Mouse (Mus musculus): ENCODE results near the gene Phldb3. TPM values are rescaled to one million over a fixed set of nuclear protein-coding genes. Genes with fewer than 3 reads are reported as not detected.

The Phldb3 gene
- under 1 TPM in 1 of 2 experiments, not detected in 1; 0.21 TPM for total RNA-seq (2021)
- long read RNA-seq, experiment 1: 0 reads
- long read RNA-seq, experiment 2: 0 reads

DNA sequence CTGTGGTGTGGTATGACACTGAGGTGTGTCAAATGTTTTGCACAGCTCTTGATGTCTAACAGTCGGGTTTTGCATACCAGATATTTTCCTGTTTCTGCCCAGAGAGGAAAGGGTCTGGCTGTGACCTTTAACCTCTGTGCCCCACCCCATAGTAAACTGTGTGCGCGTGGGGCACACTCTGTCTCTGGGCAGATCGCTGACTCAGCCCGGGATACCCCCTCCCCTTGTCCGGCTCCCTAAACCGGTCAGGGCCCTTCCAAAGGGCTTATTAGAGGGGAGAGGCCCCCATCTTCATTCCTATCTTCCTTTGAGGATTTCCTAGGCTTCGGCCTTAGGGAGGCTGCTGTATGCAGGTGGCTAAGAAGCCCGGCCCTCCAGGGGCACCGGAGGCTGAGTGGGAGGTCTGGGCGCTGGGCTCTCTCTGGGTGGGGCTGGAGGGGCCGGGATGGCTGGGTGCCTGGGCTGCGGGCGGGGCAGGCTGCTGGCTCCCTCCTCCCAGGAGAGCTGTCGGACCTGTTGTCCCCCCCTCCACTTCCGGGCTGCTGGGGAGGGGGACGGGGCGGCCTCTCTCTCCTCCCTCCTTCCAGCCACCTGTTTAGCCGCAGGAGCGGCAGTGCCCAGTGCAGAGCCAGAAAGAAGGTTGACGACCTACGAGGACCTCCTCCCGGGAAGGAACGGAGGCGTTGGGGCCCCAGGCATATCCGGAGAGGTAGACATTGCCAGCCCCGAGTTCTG is at the start of gene Phldb3:
TSS of gene Phldb3 (plus strand) at position 620 of the 735 bp plus-strand sequence.
- DNase-seq (ENCODE audit: low spot score in 2 of 2): no peak

DNA sequence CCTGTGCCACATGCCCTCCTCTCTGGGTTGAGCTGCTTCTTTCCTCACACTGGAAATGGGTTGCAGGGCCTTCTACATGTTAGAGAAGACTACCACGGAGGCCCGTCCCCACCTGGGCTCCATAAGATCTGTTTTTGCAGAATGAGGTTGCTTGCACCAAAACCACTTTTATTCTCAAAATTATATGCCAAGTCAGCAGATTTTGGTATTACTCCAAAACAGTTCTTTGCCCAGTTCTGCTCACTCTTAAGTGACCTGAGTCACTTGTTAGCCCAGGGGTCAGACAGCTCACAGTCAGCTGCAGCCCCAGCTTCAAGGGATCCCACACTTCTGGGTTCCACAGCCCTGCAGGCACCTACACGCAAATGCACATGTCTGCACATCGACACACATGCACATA is 49.1 kb upstream of the Phldb3 start:
- DNase-seq (ENCODE audit: low spot score in 2 of 2): no peak

DNA sequence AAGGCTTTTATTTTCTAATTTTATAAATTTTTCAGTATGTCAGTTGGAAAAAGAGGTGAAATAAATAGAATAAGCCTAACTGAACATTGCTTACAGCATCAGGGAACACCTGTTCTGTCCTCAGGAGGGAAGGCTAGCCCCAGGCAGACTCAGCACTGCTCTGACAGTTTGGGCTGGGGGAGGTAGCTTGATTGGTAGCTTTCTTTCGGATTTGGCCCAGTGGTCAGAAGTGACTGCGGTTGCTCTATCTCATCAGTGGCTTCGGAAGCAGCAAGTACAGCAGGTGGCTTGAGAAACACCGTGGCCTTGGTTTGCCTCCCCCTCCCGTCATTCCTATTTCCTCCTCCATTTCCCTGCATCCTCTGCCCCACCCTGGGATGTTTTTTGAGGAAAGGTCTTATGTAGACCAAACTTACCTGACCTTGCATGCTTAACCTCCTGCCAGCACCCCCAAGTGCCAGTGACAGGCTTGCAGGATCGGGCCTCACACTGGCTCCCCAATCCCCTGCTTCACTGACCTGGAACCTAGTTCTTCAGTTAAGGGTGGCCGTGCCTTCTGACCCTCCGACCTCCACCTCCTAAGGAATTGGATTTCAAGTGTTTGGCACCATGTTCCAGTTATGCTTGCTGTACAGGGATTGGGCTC is 47.2 kb upstream of the Phldb3 start:
- DNase-seq (ENCODE audit: low spot score in 2 of 2): no peak

DNA sequence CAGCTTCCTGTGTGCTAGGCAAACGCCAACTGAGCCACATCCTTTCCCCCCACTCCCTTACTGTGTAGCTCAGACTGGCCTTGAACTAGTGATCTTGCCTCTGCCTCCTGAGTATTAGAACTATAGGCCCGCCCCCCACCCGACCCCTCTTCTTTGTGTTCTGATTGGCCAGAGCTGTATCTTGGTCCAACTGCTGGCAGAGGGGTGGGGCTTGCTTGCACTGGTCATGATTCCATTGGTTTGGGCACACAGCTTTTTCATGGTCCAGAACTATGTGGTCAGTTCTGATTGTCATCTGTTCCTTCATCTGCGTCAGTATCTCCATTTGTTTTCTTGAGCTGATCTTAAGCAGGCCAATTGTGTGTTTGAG is 46.7 kb upstream of the Phldb3 start:
- no peak for DNase-seq (ENCODE audit: low spot score in 2 of 2)

DNA sequence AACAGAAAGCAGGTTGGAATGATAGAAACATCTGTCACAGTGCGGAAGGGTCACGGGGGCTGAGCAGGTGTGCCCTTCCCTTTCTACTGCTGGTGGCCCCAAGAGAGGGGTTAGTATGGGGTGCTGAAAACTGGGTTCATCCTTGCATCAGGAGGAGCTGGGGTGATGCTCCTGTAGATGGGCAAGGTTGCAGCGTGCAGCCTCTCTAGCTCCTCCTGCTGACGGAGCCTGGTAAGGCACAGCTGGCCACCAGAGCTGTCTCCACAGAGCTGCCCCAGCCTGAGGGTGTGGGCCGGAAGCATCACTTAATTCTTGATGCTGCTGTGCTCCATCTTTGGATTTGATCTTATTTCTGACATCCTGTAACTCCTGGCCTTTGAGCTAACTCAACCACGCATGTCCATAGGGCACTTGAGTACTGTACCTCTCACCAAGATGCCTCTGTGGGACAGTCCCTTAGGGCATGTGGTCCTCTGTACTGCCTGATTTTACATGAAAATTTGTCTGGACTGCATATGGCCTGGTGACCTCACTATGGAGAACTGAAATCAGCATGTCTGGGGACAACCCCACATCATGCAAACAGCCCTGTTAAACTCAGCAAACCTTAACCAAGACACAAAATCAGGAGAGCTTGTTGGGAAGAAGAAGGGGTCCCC is 45.8 kb upstream of the Phldb3 start:
- DNase-seq (ENCODE audit: low spot score in 2 of 2): peak; percentile 69 to 83

DNA sequence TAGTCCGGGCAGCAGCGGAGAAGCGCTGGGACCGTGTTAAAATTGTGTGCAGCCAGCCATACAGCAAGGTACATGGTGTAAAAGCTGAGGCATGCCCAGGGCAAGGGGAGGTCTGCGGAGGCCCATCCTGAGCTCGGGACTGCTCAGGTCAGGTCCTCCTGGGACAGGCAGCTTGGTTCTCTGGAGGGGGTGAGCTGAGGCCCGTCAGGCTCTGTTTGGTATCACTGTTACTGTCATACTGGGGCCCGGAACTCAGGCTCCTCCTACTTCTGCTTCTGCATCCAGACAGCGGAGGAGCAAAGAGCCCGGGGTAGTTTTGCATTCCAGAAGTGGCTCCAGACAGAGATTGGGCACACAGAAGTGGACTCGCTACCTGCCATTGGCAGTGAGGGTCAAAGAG is 44.9 kb upstream of the Phldb3 start:
- no peak for DNase-seq (ENCODE audit: low spot score in 2 of 2)

DNA sequence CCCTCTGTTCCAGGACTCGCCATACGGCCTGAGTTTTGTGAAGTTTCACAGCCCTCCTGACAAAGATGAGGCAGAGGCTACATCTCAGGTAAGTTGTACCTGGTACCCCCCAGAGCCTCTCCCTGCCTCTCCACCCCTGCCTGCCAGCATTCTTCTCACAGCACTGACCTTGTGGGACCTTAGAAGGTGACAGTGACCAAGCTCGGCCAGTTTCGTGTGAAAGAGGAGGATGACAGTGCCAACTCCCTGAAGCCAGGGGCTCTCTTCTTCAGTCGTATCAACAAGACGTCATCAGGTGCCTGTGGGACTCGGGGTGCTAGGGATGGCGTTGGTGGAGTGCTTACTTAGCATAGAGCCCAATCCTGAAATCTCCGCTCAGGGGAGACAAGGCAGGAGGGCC is 44.4 kb upstream of the Phldb3 start:
- no peak for DNase-seq (ENCODE audit: low spot score in 2 of 2)

DNA sequence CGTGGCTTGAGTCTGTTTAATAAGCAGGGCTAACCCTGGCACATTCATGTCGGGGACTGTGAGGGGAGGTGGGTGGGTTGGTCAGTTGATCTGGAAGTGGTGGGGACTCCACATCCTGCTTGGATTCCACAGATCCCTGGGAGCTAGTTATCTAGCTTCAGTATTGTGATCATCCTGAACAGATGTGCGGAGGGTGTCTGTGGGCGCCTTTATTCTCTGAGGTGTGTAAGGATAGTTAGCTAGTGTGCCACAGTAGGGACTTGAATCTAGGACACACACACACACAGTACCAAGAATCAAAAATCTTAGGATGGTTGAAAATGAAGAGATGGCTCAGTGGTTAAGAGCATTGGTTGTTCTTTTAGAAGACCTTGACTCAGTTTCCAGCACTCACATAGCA is 42.1 kb upstream of the Phldb3 start:
- DNase-seq (ENCODE audit: low spot score in 2 of 2): no peak

DNA sequence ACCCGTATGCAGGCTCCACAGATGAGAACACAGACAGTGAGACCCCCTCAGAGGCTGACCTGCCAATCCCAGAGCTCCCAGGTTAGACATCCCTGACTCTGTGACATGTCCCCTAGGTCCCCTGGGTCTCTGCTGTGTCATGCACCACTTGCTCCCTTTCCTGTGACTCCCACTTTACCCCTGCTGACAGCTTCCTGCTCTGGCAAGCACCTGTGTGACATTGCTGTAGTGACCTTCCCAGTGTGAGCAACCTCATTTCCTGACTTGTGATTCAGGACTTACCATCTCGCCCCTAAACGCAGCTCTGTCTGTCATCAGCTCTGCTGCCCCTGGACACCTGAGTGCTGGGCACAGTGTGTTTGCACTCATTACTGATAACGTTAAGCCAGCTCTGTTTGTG is 39.5 kb upstream of the Phldb3 start:
- DNase-seq (ENCODE audit: low spot score in 2 of 2): no peak

DNA sequence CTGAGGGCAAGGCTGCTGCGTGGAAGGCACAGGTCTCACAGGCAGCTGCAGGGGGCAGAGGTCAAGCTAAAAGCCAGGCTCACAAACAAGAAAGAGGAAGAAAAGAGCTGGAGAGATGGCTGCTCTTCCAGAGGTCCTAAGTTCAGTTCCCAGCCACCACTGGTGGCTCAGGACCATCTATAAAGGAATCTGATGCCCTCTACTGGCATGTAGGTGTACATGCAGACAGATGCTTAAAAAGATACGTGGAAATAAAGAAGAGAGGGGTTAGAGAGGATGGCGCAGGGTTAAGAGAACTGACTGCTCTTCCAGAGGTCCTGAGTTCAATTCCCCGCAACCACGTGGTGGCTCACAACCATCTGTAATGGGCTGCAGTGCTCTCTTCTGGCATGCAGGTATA is 38.1 kb upstream of the Phldb3 start:
- DNase-seq (ENCODE audit: low spot score in 2 of 2): no peak

DNA sequence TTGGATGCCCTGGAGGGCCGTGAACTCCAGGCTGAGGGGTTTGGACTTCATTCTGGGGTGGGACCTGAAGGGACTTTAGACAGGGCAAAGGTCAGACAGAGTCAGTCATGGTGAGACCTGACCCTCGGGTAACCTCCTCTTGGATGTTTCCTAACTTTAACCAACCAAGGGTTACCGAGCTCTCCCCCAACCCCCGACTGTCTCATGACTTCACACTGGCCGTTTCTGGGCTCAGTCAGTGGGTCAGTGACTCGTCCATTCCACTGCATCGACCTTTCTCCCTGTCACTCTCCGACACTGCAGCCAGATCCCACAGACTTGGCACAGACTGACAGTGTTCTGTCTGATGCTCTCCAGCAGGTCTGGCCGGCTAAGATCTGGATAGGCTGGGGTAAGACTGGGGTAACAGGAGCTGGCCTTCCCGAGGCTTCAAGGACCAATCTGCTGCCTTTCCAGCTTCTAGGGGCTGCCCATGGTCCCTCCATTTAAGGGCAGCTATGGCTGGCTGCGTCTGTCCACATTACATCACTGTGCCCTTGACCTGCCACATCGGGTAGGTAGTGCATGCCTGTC is 36.3 kb upstream of the Phldb3 start:
- no peak for DNase-seq (ENCODE audit: low spot score in 2 of 2)

DNA sequence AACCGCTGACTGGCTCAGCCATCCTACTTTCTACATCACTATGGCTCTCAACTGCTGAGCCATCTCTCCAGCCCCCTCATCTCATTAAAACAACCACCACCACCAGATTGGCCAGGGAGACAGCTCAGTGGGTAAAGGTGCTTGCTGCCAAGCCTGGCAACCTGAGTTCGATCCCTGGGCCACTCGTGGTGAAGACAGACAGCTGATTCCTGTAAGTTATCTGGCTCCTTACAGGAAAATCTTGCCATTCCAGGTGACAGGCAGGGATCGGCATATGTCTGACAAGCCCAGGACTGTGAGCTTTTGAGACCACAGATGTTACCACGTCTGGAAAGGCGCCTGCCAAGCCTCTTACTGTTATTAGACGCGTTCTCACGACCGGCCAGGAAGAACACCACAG is 32.8 kb upstream of the Phldb3 start:
- DNase-seq (ENCODE audit: low spot score in 2 of 2): no peak

DNA sequence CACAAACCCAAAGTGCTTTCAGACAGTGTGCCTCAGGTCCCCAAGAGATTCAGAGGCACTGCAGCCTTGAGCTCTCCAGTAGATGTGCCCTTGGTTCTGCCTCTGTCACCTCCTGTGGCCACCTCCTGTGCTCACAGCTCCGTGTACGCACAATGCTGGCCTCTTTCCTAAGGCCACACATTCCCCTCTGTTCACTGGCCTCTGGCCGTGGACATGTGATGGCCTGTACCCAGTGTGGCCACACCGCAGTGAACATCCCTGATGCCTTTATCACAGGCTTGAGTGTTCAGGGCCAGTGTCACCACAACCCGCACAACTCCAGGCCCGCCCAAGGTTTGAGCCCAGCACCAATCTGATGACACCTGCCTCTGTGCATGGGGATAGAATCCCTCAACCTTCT is 25.7 kb upstream of the Phldb3 start:
- no peak for DNase-seq (ENCODE audit: low spot score in 2 of 2)

DNA sequence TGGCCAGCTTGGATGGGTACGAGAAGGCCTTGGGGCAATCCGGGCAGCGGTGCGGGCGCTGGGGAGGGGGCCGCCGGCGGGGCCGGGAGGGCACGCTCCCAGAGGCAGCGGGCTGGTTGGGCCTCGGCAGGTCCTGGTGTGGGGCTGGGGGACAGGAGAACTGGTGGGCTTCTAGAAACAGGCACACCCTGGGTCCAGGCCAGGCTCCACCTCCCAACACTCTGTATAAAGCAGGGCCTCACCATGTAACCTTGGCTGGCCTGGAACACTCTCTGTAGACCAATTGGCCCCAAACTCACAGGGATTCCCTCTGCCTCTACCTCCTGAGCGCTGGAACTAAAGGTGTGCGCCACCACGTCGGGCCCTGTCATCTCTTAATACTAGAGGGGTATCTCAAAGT is 24.6 kb upstream of the Phldb3 start:
- no peak for DNase-seq (ENCODE audit: low spot score in 2 of 2)

DNA sequence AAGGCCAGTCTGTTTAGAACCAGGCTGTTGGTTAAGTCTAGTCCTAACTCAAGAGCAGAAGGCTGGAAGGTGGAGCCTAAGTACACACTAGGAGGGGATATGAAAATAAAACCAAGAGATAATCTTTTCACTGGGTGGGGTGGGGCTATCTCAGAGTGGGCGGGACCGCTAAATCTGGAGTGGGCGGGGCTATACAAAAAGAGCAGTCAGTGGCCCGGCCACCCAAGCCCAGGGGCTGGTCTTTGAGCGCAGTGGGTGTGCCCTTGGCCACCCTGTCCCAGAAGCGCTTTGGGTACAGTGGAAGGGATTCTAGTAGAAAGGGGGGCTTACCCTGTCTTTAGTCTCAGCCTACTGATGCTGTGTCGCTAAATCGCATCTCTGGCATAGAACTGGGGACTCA is 23.7 kb upstream of the Phldb3 start:
- DNase-seq (ENCODE audit: low spot score in 2 of 2): no peak

DNA sequence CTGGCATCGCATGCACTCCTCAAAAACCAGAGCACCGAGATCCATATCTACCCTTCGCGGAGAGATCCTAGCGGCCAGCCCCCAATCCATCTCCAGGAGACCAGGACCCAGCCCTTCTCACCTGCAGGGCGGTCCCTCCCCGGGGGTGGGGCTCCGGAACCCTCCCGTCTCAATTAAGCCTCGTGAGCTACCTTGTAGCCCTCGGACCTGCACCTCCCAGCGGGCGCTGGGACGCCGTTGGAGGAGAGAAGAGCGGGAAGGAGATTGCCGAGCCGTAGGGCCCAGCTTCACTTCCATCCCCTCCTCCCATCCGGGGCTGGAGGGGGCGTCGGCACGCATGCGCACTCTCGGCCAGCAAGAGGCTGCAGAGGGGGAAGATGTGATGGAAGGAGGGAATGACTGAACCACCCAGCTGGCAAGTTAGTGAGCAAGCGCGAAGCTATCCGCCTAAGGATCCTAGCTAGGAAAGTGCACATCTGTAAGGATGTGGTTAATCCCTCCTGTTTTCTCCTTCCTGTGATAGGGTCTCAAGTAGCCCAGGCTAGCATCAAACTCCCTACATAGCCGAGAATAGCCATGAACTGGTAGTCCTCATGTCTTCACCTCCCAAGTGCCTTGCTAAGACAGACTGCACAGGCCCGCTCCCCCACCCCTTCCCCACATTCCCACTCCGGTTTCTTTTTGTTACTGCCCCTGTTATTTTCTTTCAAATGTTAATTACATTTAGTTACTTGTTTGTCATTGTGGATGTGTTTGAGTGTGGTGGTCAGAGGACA is 23.0 kb upstream of the Phldb3 start, which contains the start of the genes Ethe1 and Zfp575:
TSS of gene Ethe1 (plus strand) at position 214 of the 776 bp plus-strand sequence.
TSS of gene Zfp575 (minus strand) at position 312 of the 776 bp plus-strand sequence.
- peak; percentile 85 to 88 for DNase-seq (ENCODE audit: low spot score in 2 of 2)

DNA sequence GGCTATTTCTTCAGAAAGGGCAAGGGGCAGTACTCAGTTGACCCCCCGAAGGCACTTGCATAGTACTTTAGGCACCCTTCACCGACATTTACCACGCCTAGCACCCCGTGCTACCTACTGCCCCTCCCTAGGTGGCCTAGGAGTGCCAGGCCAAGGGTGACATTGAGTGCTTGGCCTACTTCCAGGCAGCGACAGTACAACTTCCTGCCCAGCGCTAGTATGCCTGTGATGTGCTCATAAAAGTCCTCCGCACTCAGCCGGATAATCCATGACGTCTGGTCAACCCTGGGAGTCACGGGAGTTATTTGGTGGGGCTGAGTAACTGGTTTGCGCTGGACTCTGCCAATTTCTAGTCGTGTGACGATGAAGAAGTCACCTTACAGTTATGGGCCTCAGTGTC is 22.2 kb upstream of the Phldb3 start:
- DNase-seq (ENCODE audit: low spot score in 2 of 2): no peak

DNA sequence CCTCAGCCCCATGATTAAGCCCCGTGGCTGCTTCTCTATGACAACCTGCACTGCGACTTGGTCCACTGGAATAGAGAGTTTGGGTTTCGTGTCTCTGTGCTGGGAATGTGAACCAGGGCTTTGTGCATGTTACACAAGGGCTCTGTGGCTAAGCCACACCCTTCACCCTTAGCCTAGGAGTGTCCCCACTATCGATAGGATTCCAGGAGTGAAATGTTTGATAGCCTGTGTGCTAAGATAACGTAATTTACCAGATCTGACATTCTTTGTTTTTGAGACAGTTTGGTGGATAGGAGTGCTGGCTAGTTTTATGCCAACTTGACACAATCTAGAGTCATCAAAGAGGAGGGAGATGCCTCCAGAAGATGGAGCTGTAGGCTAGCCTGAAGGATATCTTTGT is 18.8 kb upstream of the Phldb3 start:
- DNase-seq (ENCODE audit: low spot score in 2 of 2): no peak

DNA sequence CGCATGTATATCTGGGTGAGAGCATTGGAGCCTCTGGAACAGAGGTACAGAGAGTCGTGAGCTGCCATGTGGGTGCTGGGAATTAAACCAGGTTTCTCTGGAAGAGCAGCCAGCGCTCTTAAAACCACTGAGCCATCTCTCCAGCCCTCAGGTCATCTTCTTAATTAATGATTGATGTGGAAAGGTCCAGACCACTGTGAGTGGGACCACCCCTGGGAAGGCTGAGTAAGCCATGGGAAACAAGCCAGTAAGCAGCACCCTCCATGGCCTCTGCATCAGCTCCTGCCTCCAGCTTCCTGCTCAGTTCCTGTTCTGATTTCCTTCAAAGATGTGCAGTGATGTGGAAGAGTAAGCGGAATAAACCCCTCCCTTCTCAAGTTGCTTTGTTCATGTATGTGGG is 18.4 kb upstream of the Phldb3 start:
- no peak for DNase-seq (ENCODE audit: low spot score in 2 of 2)

DNA sequence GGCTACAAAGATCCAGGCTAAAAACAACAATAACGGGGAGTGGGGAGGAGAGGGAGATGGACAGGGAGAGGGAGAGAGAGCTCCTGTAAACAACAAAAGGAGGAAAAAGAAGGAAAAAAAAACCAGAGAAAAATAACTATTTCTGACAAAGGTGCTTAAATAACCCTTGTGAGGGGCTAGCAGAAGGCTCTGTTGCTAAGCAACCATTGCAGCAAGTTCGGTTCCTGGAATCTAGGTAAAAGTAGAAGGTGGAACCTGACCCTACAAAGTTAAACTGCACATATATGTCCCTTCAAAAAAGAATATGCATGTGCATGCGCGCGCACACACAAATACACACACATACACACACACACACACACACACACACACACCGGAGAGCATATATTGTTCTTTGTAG is 17.8 kb upstream of the Phldb3 start:
- no peak for DNase-seq (ENCODE audit: low spot score in 2 of 2)

DNA sequence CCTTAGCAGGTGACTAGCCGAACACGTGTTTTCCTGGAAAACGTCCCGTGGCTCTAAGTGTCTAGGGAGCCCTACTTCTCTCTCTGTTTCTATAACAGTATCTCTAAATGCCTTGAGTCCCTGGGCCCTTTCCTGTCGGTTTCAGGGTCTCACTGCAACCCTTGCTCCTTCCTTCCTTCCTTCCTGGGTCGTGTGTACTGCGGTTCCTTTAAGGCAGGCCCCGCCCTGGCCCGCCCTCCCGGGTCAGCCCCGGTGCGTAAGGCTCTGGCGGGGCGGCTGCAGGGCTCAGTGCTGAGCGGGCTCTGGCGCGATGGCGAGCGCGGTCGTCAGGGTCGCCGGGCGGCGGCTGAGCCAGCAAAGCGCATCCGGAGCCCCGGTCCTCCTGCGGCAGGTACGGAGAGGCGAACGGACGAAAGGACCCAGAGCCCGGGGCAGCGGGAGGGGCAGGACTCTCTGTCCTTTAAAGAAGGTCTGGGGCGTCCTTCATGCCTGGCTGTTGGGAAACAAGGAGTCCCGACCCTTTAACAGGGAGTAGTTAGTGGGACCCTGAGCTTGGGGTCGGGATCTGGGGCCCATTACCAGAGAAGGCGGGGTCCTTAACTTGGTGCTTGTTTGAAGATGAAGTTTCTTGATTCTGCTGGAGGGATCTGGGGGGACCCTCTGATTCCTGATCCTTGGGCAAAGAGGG is 16.8 kb upstream of the Phldb3 start:
- DNase-seq (ENCODE audit: low spot score in 2 of 2): peak; percentile 63 to 78

All from left cerebral cortex, adult 18-20 months (tissue).